Mouse (Mus musculus) adipocyte (in vitro differentiated cells): ENCODE measurements around the gene Hmgb3.

Source experiments
- DNase-seq: peaks from one replicate; pipeline ENCODE4 v3.0.0-alpha.2; 2016; ENCODE audit warnings: low spot score

Gene Hmgb3

GRCm38 (mm10) chrX:71589181-71589580, 33.5 kb downstream of the Hmgb3 start:
- DNase-seq = no peak

- DNase-seq = peak; percentile 55
These were observed 45.4 kb downstream of the Hmgb3 start for GRCm38 (mm10) chrX:71601052-71601611.
